Mouse (Mus musculus) embryonic facial prominence, embryonic 15.5 days (tissue): Measurements from ENCODE around the gene Gm49510. TPM values are rescaled to one million over a fixed set of nuclear protein-coding genes. Genes with fewer than 3 reads are reported as not detected.
"Not testable (repeated sequence)": the region's sequence is repeated elsewhere in the genome, so short reads cannot be mapped to it uniquely, and the experiment has no call there.

Experiments used
- ATAC-seq: fragments of 200-750 bp; cut with Nextera tagmentation; 2 replicates; pipeline ENCODE4 v1.8.0; 2017; ENCODE audit warnings: low read depth, moderate TSS enrichment; ENCODE audit not compliant: insufficient number of reproducible peaks, low FRiP score, low TSS enrichment
- H3K27ac ChIP-seq: fragments of 300-500 bp; sonication (generic); replicated peaks from 2 replicates; pipeline ENCODE4 v1.5.1; 2015; ENCODE audit warnings: mild to moderate bottlenecking, inconsistent platforms
- H3K27me3 ChIP-seq: fragments of 300-500 bp; sonication (generic); 2 replicates; pipeline ENCODE4 v1.6.1; 2015; ENCODE audit warnings: inconsistent platforms
- H3K36me3 ChIP-seq: fragments of 300-500 bp; sonication (generic); 2 replicates; pipeline ENCODE4 v1.6.1; 2015; ENCODE audit warnings: mild to moderate bottlenecking, inconsistent platforms
- H3K4me1 ChIP-seq: fragments of 300-500 bp; sonication (generic); 2 replicates; pipeline ENCODE4 v1.6.1; 2015; ENCODE audit warnings: inconsistent platforms
- H3K4me2 ChIP-seq: fragments of 300-500 bp; sonication (generic); replicated peaks from 2 replicates; pipeline ENCODE4 v1.6.1; 2015; ENCODE audit warnings: mild to moderate bottlenecking, inconsistent platforms
- H3K4me3 ChIP-seq: fragments of 300-500 bp; sonication (generic); replicated peaks from 2 replicates; pipeline ENCODE4 v1.5.1; 2015; ENCODE audit warnings: mild to moderate bottlenecking, inconsistent platforms
- H3K9ac ChIP-seq: fragments of 300-500 bp; sonication (generic); 2 replicates; pipeline ENCODE4 v1.6.1; 2015; ENCODE audit warnings: inconsistent platforms
- H3K9me3 ChIP-seq: fragments of 300-500 bp; sonication (generic); replicated peaks from 2 replicates; pipeline ENCODE4 v1.6.1; 2016; ENCODE audit warnings: inconsistent platforms
- WGBS: fragments of 180-500 bp; shearing (Covaris S2); methylation state at CpG from one replicate; pipeline ENCODE4 v1.1.7; 2015; 5-methylcytosine and 5-hydroxymethylcytosine counted together
- polyA plus RNA-seq: library from polyadenylated mRNA; unstranded; fragments of >200 nt; fragmentation: Nextera tagmentation; extraction: Ambion mirVana; gene quantifications from 2 replicates; pipeline ENCODE4 v1.2.1, GENCODE M21; 2015

Gm49510 gene
- polyA plus RNA-seq, 1 experiment from 2014 or later: 0.85 TPM

- peak overlapping the region; percentile 80 for H3K4me2 ChIP-seq
- H3K27me3 ChIP-seq, H3K9ac ChIP-seq, H3K9me3 ChIP-seq, ATAC-seq: not testable (repeated sequence)
- H3K36me3 ChIP-seq: peaks cover 39% of the 10 kb centered on the region
- WGBS: 16% methylated on average over 7 of the region's 7 CpGs
- peak overlapping the region; percentile 100 for H3K27ac ChIP-seq
- H3K4me1 ChIP-seq: peaks cover 50% of the 10 kb centered on the region
- 0 out of 2 replicates have a peak overlapping the region, but pooled peaks have one; percentile 83 for H3K4me3 ChIP-seq
Observed at GRCm38 (mm10) chr15:78878792-78879516, 20.5 kb upstream of the Gm49510 start.

GRCm38 (mm10) chr15:78880432-78880831, 19.0 kb upstream of the Gm49510 start:
- Histone ChIP-seq H3K4me2 (no peak overlapping the region), H3K27me3 (no peaks in the 10 kb centered on the region), H3K36me3 (peaks cover 51% of the 10 kb centered on the region), H3K4me3 (no peak overlapping the region), H3K4me1 (peaks cover 42% of the 10 kb centered on the region), H3K9ac (no peak overlapping the region; the same call in 1 of the 2 replicates), H3K27ac (no peak overlapping the region), H3K9me3 (no peaks in the 10 kb centered on the region)
- no peak for ATAC-seq
- WGBS: 92% methylated on average over 8 of the region's 8 CpGs

GRCm38 (mm10) chr15:78881828-78882227, 17.6 kb upstream of the Gm49510 start:
- Histone ChIP-seq H3K4me2 (no peak overlapping the region), H3K9ac (no peak overlapping the region), H3K27me3 (no peaks in the 10 kb centered on the region), H3K4me1 (peaks cover 29% of the 10 kb centered on the region), H3K36me3 (peaks cover 65% of the 10 kb centered on the region), H3K27ac (no peak overlapping the region), H3K4me3 (no peak overlapping the region), H3K9me3 (no peaks in the 10 kb centered on the region)
- no peak for ATAC-seq
- WGBS: 82% methylated on average over 3 of the region's 3 CpGs

- 47% methylated on average over 12 of the region's 13 CpGs for WGBS
Observed at GRCm38 (mm10) chr15:78889401-78889853, 10.0 kb upstream of the Gm49510 start.

GRCm38 (mm10) chr15:78892440-78892839, 7.0 kb upstream of the Gm49510 start:
- H3K4me2 ChIP-seq: no peak overlapping the region
- no peak overlapping the region for H3K4me3 ChIP-seq
- peaks cover 52% of the 10 kb centered on the region for H3K4me1 ChIP-seq
- ATAC-seq: no peak
- no peaks in the 10 kb centered on the region for H3K27me3 ChIP-seq
- H3K9me3 ChIP-seq: no peaks in the 10 kb centered on the region
- H3K27ac ChIP-seq: no peak overlapping the region
- H3K9ac ChIP-seq: no peak overlapping the region
- 46% methylated on average over 7 of the region's 7 CpGs for WGBS
- peaks cover 60% of the 10 kb centered on the region for H3K36me3 ChIP-seq

More at GRCm38 (mm10) chr15:78889401-78889853, 10.0 kb upstream of the Gm49510 start:
- Histone ChIP-seq H3K4me1 (peaks cover 24% of the 10 kb centered on the region), H3K36me3 (peaks cover 83% of the 10 kb centered on the region), H3K4me3 (no peak overlapping the region), H3K9me3 (no peaks in the 10 kb centered on the region), H3K27ac (0 out of 2 replicates have a peak overlapping the region, but pooled peaks have one; percentile 19), H3K9ac (no peak overlapping the region), H3K27me3 (no peaks in the 10 kb centered on the region), H3K4me2 (no peak overlapping the region)
- ATAC-seq: no peak

- Histone ChIP-seq H3K4me2 (no peak overlapping the region), H3K27ac (peak overlapping the region; percentile 63), H3K9ac (no peak overlapping the region), H3K4me1 (peaks cover 62% of the 10 kb centered on the region), H3K9me3 (no peaks in the 10 kb centered on the region), H3K36me3 (peaks cover 42% of the 10 kb centered on the region), H3K4me3 (no peak overlapping the region), H3K27me3 (no peaks in the 10 kb centered on the region)
- WGBS: 59% methylated on average over 13 of the region's 13 CpGs
- no peak for ATAC-seq
Observed at GRCm38 (mm10) chr15:78894726-78895125, 4.7 kb upstream of the Gm49510 start.

- H3K9ac ChIP-seq: no peak overlapping the region
- H3K9me3 ChIP-seq: no peaks in the 10 kb centered on the region
- 76% methylated on average over 2 of the region's 2 CpGs for WGBS
- peak overlapping the region; percentile 39; the same call in 1 of the 2 replicates for H3K27ac ChIP-seq
- peaks cover 63% of the 10 kb centered on the region for H3K4me1 ChIP-seq
- peaks cover 34% of the 10 kb centered on the region for H3K36me3 ChIP-seq
- H3K27me3 ChIP-seq: no peaks in the 10 kb centered on the region
- H3K4me2 ChIP-seq: no peak overlapping the region
- ATAC-seq: no peak
- H3K4me3 ChIP-seq: no peak overlapping the region
Observed at GRCm38 (mm10) chr15:78895741-78896140, 3.7 kb upstream of the Gm49510 start.

- Histone ChIP-seq H3K9ac (no peak overlapping the region), H3K9me3 (no peaks in the 10 kb centered on the region), H3K27me3 (no peaks in the 10 kb centered on the region), H3K4me3 (no peak overlapping the region), H3K27ac (peak overlapping the region; percentile 39; the same call in 1 of the 2 replicates), H3K4me2 (no peak overlapping the region), H3K4me1 (peaks cover 67% of the 10 kb centered on the region), H3K36me3 (peaks cover 30% of the 10 kb centered on the region)
- no peak for ATAC-seq
- WGBS: 76% methylated on average over 3 of the region's 3 CpGs
Observed at GRCm38 (mm10) chr15:78896149-78896548, 3.3 kb upstream of the Gm49510 start.

GRCm38 (mm10) chr15:78897488-78897887, 2.0 kb upstream of the Gm49510 start:
- Histone ChIP-seq H3K4me2 (no peak overlapping the region), H3K4me3 (no peak overlapping the region), H3K27me3 (no peaks in the 10 kb centered on the region), H3K9ac (no peak overlapping the region), H3K4me1 (peaks cover 79% of the 10 kb centered on the region), H3K9me3 (no peaks in the 10 kb centered on the region), H3K27ac (no peak overlapping the region), H3K36me3 (peaks cover 18% of the 10 kb centered on the region)
- 77% methylated on average over 4 of the region's 4 CpGs for WGBS
- ATAC-seq: no peak

GRCm38 (mm10) chr15:78898507-78899001, 913 bp upstream of the Gm49510 start:
- peak overlapping the region; percentile 53 for H3K27ac ChIP-seq
- no peaks in the 10 kb centered on the region for H3K9me3 ChIP-seq
- H3K27me3 ChIP-seq: no peaks in the 10 kb centered on the region
- peaks cover 11% of the 10 kb centered on the region for H3K36me3 ChIP-seq
- H3K9ac ChIP-seq: no peak overlapping the region
- peak overlapping the region; percentile 65 for H3K4me2 ChIP-seq
- WGBS: 50% methylated on average over 6 of the region's 6 CpGs
- H3K4me1 ChIP-seq: peaks cover 81% of the 10 kb centered on the region
- no peak for ATAC-seq
- peak overlapping the region; percentile 76 for H3K4me3 ChIP-seq

GRCm38 (mm10) chr15:78899740-78900584, 495 bp downstream of the Gm49510 start, which contains the start of gene Sh3bp1:
TSS of gene Sh3bp1 (plus strand) at chr15:78899768.
- peak within 1 kb of the TSS; percentile 65 for H3K4me2 ChIP-seq
- H3K27ac ChIP-seq: peak within 1 kb of the TSS; percentile 86
- peaks cover 20% of the 10 kb centered on the region for H3K36me3 ChIP-seq
- peaks cover 69% of the 10 kb centered on the region for H3K4me1 ChIP-seq
- H3K4me3 ChIP-seq: peak within 1 kb of the TSS; percentile 76
- H3K9ac ChIP-seq: peak within 1 kb of the TSS; percentile 71
- no peaks in the 10 kb centered on the region for H3K9me3 ChIP-seq
- 1% methylated on average over 47 of the region's 47 CpGs for WGBS
- H3K27me3 ChIP-seq: no peaks in the 10 kb centered on the region
- peak; percentile 64 for ATAC-seq
